Mouse (Mus musculus): ENCODE results near the gene Ppox.

Ppox gene

DNA sequence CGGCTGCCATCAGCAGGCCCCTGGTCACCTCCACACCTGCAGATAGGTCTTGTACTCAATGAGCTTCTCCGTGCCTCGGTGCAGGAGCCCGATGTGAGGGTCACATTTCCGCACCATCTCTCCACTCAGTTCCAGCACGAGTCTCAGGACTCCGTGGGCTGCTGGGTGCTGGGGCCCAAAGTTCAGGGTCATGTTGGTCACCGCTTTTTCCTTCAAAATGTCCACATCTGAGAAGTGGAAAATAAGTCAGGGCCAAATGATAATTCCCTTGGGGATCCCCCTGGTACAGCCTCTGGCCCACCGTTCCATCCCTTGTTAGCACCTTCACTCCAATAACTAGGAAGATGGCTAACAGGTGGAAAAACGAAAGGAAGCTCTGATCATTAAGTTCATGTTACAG lies 40.1 kb downstream of the Ppox start:
- no peak for DNase-seq

GRCm38 (mm10) chr1:171239992-171240744 lies 40.8 kb downstream of the Ppox start:
- DNase-seq: no peak

DNA sequence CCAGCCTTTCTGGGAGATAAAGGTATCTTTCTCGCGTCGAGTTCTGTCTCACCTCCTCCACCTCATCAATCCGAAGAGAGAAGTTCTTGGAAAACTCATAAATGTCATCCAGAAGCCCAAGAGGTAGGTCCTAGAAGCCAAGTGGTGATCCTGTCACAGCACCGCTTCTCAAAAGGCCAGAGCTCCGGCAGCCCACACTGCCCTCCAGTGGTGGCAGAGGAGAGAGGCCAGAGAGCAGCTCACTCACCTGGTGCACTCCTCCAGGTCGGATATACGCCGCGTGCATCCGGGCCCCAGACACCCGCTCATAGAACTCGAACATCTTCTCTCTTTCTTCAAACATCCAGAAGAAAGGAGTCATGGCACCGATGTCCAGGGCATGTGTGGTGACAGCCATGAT lies 42.5 kb downstream of the Ppox start:
- peak; percentile 77 for DNase-seq

- no peak for DNase-seq
Observed at GRCm38 (mm10) chr1:171237438-171237837, 43.5 kb downstream of the Ppox start.

- no peak for DNase-seq
Observed at GRCm38 (mm10) chr1:171235791-171236190, 45.2 kb downstream of the Ppox start.

GRCm38 (mm10) chr1:171234538-171234937 lies 46.4 kb downstream of the Ppox start:
- DNase-seq: no peak

DNA sequence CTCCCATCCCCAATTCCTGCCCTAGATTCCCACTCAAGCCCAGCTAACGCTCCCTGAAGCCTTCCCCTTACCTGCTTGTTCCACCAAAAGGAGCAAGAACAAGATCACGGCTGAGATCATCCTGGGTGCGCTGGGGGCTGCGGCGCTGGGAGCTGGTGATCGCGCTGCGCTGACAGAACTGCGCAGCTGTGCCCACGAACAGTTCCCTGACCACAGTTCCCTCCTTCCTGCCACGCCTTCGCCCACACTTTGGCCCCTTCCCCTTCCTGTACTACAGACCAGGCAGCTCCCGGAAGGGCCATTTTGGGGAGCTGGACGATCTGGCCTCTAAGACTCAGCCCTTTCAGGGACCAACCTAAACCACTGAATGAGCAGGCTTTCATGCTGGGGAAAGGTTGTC lies 46.9 kb downstream of the Ppox start, which contains the start of gene Fcer1g:
Gene Fcer1g (minus strand): TSS at position 240 of the 400 bp plus-strand sequence.
- no peak for DNase-seq

- no peak for DNase-seq
Observed at GRCm38 (mm10) chr1:171232800-171233730, 47.9 kb downstream of the Ppox start.

GRCm38 (mm10) chr1:171232348-171232747 lies 48.6 kb downstream of the Ppox start:
- DNase-seq: no peak

GRCm38 (mm10) chr1:171231844-171232243 lies 49.1 kb downstream of the Ppox start:
- no peak for DNase-seq

DNA sequence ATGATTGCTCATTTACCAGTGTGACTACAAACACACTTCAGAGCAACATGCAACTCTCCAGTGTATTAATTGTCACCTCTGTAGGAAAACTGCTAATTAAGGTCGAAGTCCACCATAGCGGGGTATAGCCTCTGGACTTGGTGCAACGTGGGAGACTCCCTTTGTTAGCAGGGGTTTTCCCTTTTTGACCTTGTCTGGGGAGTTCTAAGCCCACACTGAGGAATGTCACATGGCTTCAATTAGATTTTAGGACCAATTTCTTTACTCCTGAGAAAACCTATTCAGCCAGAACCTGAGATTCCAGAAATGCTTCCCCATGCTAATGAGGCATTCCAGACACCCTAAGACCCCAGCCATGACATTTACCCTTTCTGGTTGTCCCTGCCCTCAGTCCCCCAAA lies 50.8 kb downstream of the Ppox start:
- no peak for DNase-seq

DNA sequence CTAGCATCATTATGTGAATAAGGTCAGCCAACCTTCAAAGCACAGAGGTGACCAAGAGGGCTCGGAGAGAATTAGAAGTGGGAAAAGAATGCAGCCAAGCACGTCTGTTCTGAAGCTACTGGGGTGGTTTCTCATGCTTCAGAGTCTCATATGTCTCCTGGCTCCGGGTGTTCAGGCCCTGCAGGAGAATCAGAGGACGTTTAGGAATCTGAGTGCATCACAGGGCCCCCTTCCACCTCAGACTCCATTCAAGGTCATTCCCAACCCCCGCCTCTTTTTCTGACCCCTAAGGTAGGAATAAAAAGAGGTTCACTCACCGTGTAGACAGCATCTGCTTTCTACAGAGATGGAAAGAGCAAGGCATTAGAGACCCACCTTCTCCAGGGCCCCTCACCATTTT lies 51.2 kb downstream of the Ppox start:
- DNase-seq: no peak

GRCm38 (mm10) chr1:171227879-171228278 lies 53.1 kb downstream of the Ppox start:
- no peak for DNase-seq

DNA sequence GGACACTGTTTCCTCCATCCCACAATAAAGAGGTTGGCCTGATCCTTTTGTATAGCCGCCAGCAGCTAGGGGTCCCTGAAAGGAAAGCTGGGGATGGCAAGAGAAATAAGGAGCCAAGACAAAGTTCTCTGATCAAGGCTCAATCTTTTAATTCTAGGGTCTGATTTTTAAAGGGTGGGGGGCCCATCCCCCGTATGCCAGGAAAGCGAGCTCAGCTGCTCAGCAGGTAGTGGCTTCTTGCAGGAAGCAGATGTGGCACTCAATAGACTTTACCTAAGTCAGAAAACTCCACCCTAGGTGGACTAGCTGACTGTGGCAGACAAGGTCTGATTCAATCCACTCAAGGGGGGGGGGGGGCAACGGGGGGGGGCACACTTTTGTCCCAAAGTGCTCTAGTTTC lies 54.2 kb downstream of the Ppox start:
- no peak for DNase-seq
